Mouse (Mus musculus) heart, embryonic 16.5 days (tissue): ENCODE data around the gene Fpgs. TPM values are rescaled to one million over a fixed set of nuclear protein-coding genes. Genes with fewer than 3 reads are reported as not detected.

Source experiments
- ATAC-seq: fragments of 200-750 bp; cut with Nextera tagmentation; replicated peaks from 2 replicates; pipeline ENCODE4 v1.8.0; 2017; ENCODE audit warnings: moderate number of reproducible peaks; ENCODE audit not compliant: insufficient read depth, low FRiP score; ENCODE audit errors: extremely low read depth
- H3K27ac ChIP-seq: fragments of 300-500 bp; sonication (generic); 2 replicates; pipeline ENCODE4 v1.5.1; 2014; ENCODE audit warnings: mild to moderate bottlenecking, low read length, control low read depth, moderate library complexity
- H3K27me3 ChIP-seq: fragments of 300-500 bp; sonication (generic); 2 replicates; pipeline ENCODE4 v1.6.1; 2014; ENCODE audit warnings: low read length, mixed read lengths; ENCODE audit not compliant: control insufficient read depth, insufficient read depth
- H3K36me3 ChIP-seq: fragments of 300-500 bp; sonication (generic); 2 replicates; pipeline ENCODE4 v1.6.1; 2014; ENCODE audit not compliant: control insufficient read depth, insufficient read depth
- H3K4me1 ChIP-seq: fragments of 300-500 bp; sonication (generic); 2 replicates; pipeline ENCODE4 v1.6.1; 2014; ENCODE audit warnings: low read length, mixed read lengths; ENCODE audit not compliant: control insufficient read depth, insufficient read depth
- H3K4me2 ChIP-seq: fragments of 300-500 bp; sonication (generic); 2 replicates; pipeline ENCODE4 v1.6.1; 2014; ENCODE audit warnings: low read depth, mild to moderate bottlenecking, control low read depth, low read length
- H3K4me3 ChIP-seq: fragments of 300-500 bp; sonication (generic); 2 replicates; pipeline ENCODE4 v1.5.1; 2014; ENCODE audit warnings: mild to moderate bottlenecking, control low read depth, low read length
- H3K9ac ChIP-seq: fragments of 300-500 bp; sonication (generic); 2 replicates; pipeline ENCODE4 v1.6.1; 2014; ENCODE audit warnings: low read length, control low read depth
- H3K9me3 ChIP-seq: fragments of 300-500 bp; sonication (generic); replicated peaks from 2 replicates; pipeline ENCODE4 v1.6.1; 2016; ENCODE audit warnings: low read length; ENCODE audit not compliant: control insufficient read depth
- WGBS: fragments of 180-500 bp; shearing (Covaris S2); extraction: QIAGEN DNeasy Blood & Tissue Kit; methylation state at CpG from one replicate; pipeline ENCODE4 v1.1.7; 2014; 5-methylcytosine and 5-hydroxymethylcytosine counted together
- polyA plus RNA-seq: library from polyadenylated mRNA; unstranded; fragments of >200 nt; fragmentation: Nextera tagmentation; extraction: Ambion mirVana; gene quantifications from 2 replicates; pipeline ENCODE4 v1.2.1, GENCODE M21; 2015

The Fpgs gene
- polyA plus RNA-seq, 1 experiment from 2014 or later, result 16.9 TPM

DNA sequence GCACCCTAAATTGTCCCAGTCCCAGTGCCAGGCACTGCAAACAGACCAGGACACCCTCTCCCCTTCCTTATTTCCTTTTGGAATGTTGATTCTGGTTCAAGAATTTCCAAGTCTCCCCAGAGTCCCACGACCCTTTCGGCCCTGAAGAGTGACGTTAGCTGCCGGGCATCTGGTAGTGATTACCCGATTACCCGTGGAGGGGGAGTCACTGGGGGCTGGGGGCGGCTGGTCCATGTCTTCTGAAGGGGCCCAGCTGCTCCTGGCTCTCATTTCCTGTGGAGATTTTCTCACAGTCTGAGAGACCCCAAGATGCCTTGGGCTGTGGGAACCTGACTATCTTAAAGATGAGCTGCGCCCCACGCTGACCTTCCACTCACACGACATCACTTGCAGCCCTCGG, 26.9 kb upstream of the Fpgs start:
- peak overlapping the region; percentile 1 for H3K4me3 ChIP-seq
- peak overlapping the region; percentile 86 for H3K27ac ChIP-seq
- H3K27me3 ChIP-seq, result no peaks in the 10 kb centered on the region
- no peak for ATAC-seq
- WGBS, result 21% methylated on average over 11 of the region's 11 CpGs
- H3K9me3 ChIP-seq, result no peaks in the 10 kb centered on the region
- H3K4me1 ChIP-seq, result peaks cover 20% of the 10 kb centered on the region
- no peaks in the 10 kb centered on the region for H3K36me3 ChIP-seq
- H3K4me2 ChIP-seq, result peak overlapping the region; percentile 66
- H3K9ac ChIP-seq, result peak overlapping the region; percentile 52; the same call in 1 of the 2 replicates

GRCm38 (mm10) chr2:32729547-32729946, 25.6 kb upstream of the Fpgs start:
- no peaks in the 10 kb centered on the region for H3K27me3 ChIP-seq
- ATAC-seq, result no peak
- H3K4me1 ChIP-seq, result peaks cover 20% of the 10 kb centered on the region
- peak overlapping the region; percentile 66 for H3K4me2 ChIP-seq
- peak overlapping the region; percentile 86 for H3K27ac ChIP-seq
- WGBS, result 67% methylated on average over 4 of the region's 4 CpGs
- H3K9me3 ChIP-seq, result no peaks in the 10 kb centered on the region
- H3K9ac ChIP-seq, result peak overlapping the region; percentile 43
- no peaks in the 10 kb centered on the region for H3K36me3 ChIP-seq
- H3K4me3 ChIP-seq, result peak overlapping the region; percentile 51

GRCm38 (mm10) chr2:32728463-32728862, 24.5 kb upstream of the Fpgs start:
- peak overlapping the region; percentile 51 for H3K4me3 ChIP-seq
- peak overlapping the region; percentile 73 for H3K27ac ChIP-seq
- no peaks in the 10 kb centered on the region for H3K27me3 ChIP-seq
- H3K4me1 ChIP-seq, result peaks cover 18% of the 10 kb centered on the region
- H3K4me2 ChIP-seq, result peak overlapping the region; percentile 66
- H3K9ac ChIP-seq, result peak overlapping the region; percentile 64
- H3K9me3 ChIP-seq, result no peaks in the 10 kb centered on the region
- peak; percentile 24; the same call in 1 of the 2 replicates for ATAC-seq
- no peaks in the 10 kb centered on the region for H3K36me3 ChIP-seq
- WGBS, result 31% methylated on average over 7 of the region's 7 CpGs

DNA sequence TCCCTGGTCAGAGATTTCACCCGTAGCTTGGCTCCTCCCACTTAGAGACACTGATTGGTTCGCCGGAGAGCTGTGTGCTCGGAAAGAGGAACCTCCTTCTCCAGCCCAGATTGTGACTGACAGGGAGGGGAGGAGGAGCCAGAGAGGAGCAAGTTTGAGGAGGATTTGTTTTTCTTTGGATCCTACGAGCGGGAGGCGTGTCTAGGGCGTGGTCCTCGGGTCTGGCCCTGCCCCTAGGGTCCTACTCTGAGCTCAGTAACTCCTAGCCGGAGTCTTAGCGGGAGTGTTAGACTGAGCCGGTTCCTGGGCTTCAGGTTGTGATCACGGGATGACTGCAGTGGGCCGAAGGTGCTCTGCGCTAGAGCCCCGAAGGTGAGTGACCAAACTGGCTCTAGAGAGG, 23.5 kb upstream of the Fpgs start:
- H3K36me3 ChIP-seq, result no peaks in the 10 kb centered on the region
- ATAC-seq, result peak; percentile 96
- 2% methylated on average over 16 of the region's 16 CpGs for WGBS
- no peaks in the 10 kb centered on the region for H3K9me3 ChIP-seq
- H3K27ac ChIP-seq, result peak overlapping the region; percentile 65
- peak overlapping the region; percentile 51 for H3K4me3 ChIP-seq
- peak overlapping the region; percentile 66 for H3K4me2 ChIP-seq
- peak overlapping the region; percentile 64 for H3K9ac ChIP-seq
- no peaks in the 10 kb centered on the region for H3K27me3 ChIP-seq
- H3K4me1 ChIP-seq, result peaks cover 14% of the 10 kb centered on the region

DNA sequence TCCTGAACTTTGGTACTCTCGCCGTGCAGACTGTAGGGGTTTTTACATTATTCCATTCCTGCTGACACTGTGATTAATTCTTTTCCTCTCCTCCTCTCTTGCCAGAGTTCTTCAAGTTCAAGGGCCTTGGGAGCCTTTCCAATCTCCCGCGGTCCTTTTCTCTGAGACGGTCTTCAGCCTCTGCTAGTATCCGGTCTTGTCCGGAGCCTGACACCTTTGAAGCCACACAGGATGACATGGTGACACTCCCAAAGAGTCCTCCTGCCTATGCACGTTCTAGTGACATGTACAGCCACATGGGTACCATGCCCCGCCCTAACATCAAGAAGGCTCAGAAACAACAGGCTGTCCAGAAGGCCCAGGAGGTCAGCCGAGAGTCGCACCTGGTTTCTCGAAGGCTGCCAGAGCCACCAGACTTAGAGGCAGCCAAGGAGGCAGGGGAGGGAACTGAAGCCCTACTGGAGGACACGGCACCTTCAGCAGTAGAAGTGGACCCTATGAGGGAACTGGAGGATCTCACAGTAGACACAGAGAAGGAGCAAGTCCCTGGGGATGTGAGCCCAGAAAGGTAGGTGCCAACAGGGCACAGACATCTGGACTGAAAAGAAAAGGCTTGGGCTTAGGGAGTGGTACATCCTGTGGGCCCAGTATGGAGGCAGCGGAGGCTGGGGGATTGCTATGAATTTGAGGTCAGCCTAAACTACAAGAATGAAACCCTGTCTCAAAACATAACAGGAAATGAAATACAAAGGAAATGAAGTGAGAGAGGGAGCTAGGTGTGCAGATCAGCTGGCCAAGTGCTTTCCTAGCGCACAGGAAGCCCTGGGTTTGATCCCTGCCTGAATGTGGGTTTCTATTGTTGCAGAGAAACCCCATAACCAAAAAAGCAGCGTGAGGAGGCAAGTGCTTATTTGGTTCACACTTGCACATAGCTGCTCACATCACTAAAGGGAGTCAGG, 21.2 kb upstream of the Fpgs start:
- no peaks in the 10 kb centered on the region for H3K27me3 ChIP-seq
- ATAC-seq, result no peak
- no peak overlapping the region for H3K27ac ChIP-seq
- no peak overlapping the region for H3K4me2 ChIP-seq
- H3K4me3 ChIP-seq, result no peak overlapping the region
- no peaks in the 10 kb centered on the region for H3K36me3 ChIP-seq
- H3K9me3 ChIP-seq, result no peaks in the 10 kb centered on the region
- no peak overlapping the region for H3K9ac ChIP-seq
- H3K4me1 ChIP-seq, result peaks cover 14% of the 10 kb centered on the region
- WGBS, result 68% methylated on average over 16 of the region's 16 CpGs

GRCm38 (mm10) chr2:32724149-32724548, 20.2 kb upstream of the Fpgs start:
- WGBS, result 77% methylated on average over 4 of the region's 4 CpGs
- Histone ChIP-seq H3K9me3 (no peaks in the 10 kb centered on the region), H3K4me2 (no peak overlapping the region), H3K9ac (no peak overlapping the region), H3K4me1 (peaks cover 14% of the 10 kb centered on the region), H3K4me3 (no peak overlapping the region), H3K27ac (no peak overlapping the region), H3K36me3 (no peaks in the 10 kb centered on the region), H3K27me3 (no peaks in the 10 kb centered on the region)
- ATAC-seq, result no peak

- Histone ChIP-seq H3K4me1 (peaks cover 14% of the 10 kb centered on the region), H3K4me2 (no peak overlapping the region; the same call in 1 of the 2 replicates), H3K9ac (no peak overlapping the region), H3K9me3 (no peaks in the 10 kb centered on the region), H3K27me3 (no peaks in the 10 kb centered on the region), H3K4me3 (no peak overlapping the region; the same call in 1 of the 2 replicates), H3K27ac (no peak overlapping the region), H3K36me3 (no peaks in the 10 kb centered on the region)
- WGBS, result 55% methylated on average over 3 of the region's 3 CpGs
- no peak for ATAC-seq
Observed at GRCm38 (mm10) chr2:32722581-32722980, 18.6 kb upstream of the Fpgs start.

- no peaks in the 10 kb centered on the region for H3K9me3 ChIP-seq
- H3K4me3 ChIP-seq, result peak overlapping the region; percentile 40
- H3K36me3 ChIP-seq, result no peaks in the 10 kb centered on the region
- H3K27ac ChIP-seq, result peak overlapping the region; percentile 4; the same call in 1 of the 2 replicates
- WGBS, result 42% methylated on average over 6 of the region's 6 CpGs
- peak overlapping the region; percentile 34 for H3K9ac ChIP-seq
- peak overlapping the region; percentile 49 for H3K4me2 ChIP-seq
- H3K4me1 ChIP-seq, result peaks cover 12% of the 10 kb centered on the region
- no peak for ATAC-seq
- H3K27me3 ChIP-seq, result no peaks in the 10 kb centered on the region
Observed at GRCm38 (mm10) chr2:32722046-32722445, 18.1 kb upstream of the Fpgs start.

DNA sequence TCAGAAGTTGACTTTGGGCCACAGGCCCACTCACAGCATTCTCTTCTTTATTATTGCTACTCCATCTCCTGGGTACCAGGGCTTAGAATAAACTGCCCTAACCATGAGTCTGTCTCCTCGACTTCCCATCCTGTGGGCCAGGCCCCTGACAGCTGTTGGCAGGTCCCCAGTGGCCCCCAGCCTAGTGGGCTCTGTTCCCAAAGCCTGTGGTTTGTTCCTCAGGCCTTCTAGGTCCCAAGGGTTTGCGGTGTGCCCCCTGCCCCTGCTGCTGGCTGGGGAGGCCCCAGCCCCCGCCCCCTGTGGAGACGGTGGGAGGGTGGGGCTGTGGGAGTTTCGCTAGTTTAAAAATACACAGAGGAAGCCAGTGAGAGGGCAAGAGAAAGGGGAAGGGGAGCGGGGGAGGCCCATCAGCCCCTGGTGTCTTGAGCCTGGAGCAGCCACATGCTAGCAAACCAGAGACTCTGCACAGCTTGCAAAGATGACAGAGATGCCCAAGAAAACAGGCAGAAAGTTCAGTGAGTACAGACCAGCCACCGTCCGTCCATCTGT, 16.8 kb upstream of the Fpgs start, which contains the start of gene Sh2d3c:
Gene Sh2d3c (plus strand): TSS at position 375 of the 549 bp plus-strand sequence.
- peak; percentile 38 for ATAC-seq
- Histone ChIP-seq H3K9me3 (no peaks in the 10 kb centered on the region), H3K4me3 (peak within 1 kb of the TSS; percentile 40), H3K27ac (peak within 1 kb of the TSS; percentile 31), H3K36me3 (no peaks in the 10 kb centered on the region), H3K9ac (peak within 1 kb of the TSS; percentile 54), H3K4me2 (peak within 1 kb of the TSS; percentile 49), H3K4me1 (peaks cover 11% of the 10 kb centered on the region), H3K27me3 (no peaks in the 10 kb centered on the region)
- 30% methylated on average over 8 of the region's 8 CpGs for WGBS
